Mouse (Mus musculus): Measurements from ENCODE around the gene Cd207. TPM values are rescaled to one million over a fixed set of nuclear protein-coding genes. Genes with fewer than 3 reads are reported as not detected.
"Not testable (repeated sequence)": the region's sequence is repeated elsewhere in the genome, so short reads cannot be mapped to it uniquely, and the experiment has no call there.

Cd207 gene
- polyA plus RNA-seq, 1 experiment from 2014 or later, result not detected

GRCm38 (mm10) chr6:83692962-83693361 is 15.3 kb upstream of the Cd207 start:
- peaks cover 93% of the 10 kb centered on the region for H3K27me3 ChIP-seq
- WGBS, result 3% methylated on average over 12 of the region's 12 CpGs
- no peak for ATAC-seq (ENCODE audit: insufficient number of reproducible peaks, low FRiP score, low TSS enrichment, low read depth)

GRCm38 (mm10) chr6:83690936-83691335 is 13.3 kb upstream of the Cd207 start:
- Histone ChIP-seq H3K27me3 (peaks cover 81% of the 10 kb centered on the region), H3K27ac (no peak overlapping the region), H3K4me3 (no peak overlapping the region), H3K36me3 (no peaks in the 10 kb centered on the region), H3K4me2 (no peak overlapping the region), H3K9me3 (no peaks in the 10 kb centered on the region), H3K9ac (no peak overlapping the region), H3K4me1 (0 out of 2 replicates have a peak, but pooled peaks cover 7% of the 10 kb centered on the region)
- 64% methylated on average over 2 of the region's 2 CpGs for WGBS
- no peak for ATAC-seq (ENCODE audit: insufficient number of reproducible peaks, low FRiP score, low TSS enrichment, low read depth)

More at GRCm38 (mm10) chr6:83692962-83693361, 15.3 kb upstream of the Cd207 start:
- no peak overlapping the region for H3K27ac ChIP-seq
- no peaks in the 10 kb centered on the region for H3K36me3 ChIP-seq
- no peak overlapping the region for H3K4me2 ChIP-seq
- H3K9ac ChIP-seq, result no peak overlapping the region
- H3K9me3 ChIP-seq, result no peaks in the 10 kb centered on the region
- H3K4me3 ChIP-seq, result no peak overlapping the region
- 0 out of 2 replicates have a peak, but pooled peaks cover 7% of the 10 kb centered on the region for H3K4me1 ChIP-seq

DNA sequence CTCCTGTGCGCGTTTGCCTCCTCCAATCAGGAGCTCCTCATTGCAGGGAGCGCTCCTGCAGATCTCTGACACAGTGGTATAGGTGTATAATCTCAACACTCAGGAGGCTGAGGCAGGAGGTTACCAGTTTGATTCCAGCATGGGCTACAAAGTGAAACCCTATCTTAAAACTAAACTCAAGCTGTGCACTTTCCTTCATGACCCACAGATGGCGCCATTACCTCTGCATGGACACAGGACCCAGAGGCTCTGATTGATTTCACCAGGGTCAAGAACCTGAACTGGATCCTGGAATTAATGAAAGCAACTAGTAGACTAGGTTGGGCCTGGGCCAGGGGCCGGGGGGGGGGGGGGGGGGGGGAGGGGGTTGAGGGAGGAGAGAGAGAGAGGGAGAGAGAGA is 12.6 kb upstream of the Cd207 start:
- ATAC-seq (ENCODE audit: insufficient number of reproducible peaks, low FRiP score, low TSS enrichment, low read depth), result no peak
- no peaks in the 10 kb centered on the region for H3K36me3 ChIP-seq
- H3K27ac ChIP-seq, result no peak overlapping the region
- peaks cover 80% of the 10 kb centered on the region for H3K27me3 ChIP-seq
- no peak overlapping the region for H3K9ac ChIP-seq
- H3K4me2 ChIP-seq, result no peak overlapping the region
- 23% methylated on average over 4 of the region's 5 CpGs for WGBS
- no peak overlapping the region for H3K4me3 ChIP-seq
- H3K4me1 ChIP-seq, result 0 out of 2 replicates have a peak, but pooled peaks cover 7% of the 10 kb centered on the region
- H3K9me3 ChIP-seq, result no peaks in the 10 kb centered on the region

DNA sequence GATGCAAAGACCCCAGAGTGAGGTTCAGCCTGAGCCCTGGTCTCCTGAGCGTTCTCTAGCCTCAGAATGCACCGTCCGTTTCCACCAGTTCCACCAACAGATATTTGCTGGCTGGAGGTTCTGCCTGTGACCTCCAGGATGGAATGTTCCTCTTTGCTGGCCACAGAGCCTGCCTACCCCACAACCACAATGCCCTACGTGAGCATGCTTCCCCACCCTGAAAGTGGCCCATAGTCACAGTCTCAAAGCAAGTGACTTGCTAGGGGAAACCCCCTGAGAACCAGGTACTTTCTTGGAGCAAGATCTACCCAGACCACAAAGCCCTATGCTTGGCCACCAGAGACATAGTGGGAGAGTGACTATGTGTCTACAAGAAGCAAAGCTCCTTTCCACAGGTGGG is 11.7 kb upstream of the Cd207 start:
- peaks cover 76% of the 10 kb centered on the region for H3K27me3 ChIP-seq
- ATAC-seq (ENCODE audit: insufficient number of reproducible peaks, low FRiP score, low TSS enrichment, low read depth), result no peak
- H3K4me1 ChIP-seq, result 0 out of 2 replicates have a peak, but pooled peaks cover 7% of the 10 kb centered on the region
- H3K4me2 ChIP-seq, result no peak overlapping the region
- H3K9me3 ChIP-seq, result no peaks in the 10 kb centered on the region
- no peaks in the 10 kb centered on the region for H3K36me3 ChIP-seq
- WGBS, result 76% methylated on average over 4 of the region's 4 CpGs
- no peak overlapping the region for H3K4me3 ChIP-seq
- no peak overlapping the region for H3K9ac ChIP-seq
- H3K27ac ChIP-seq, result no peak overlapping the region

- H3K36me3 ChIP-seq, result no peaks in the 10 kb centered on the region
- H3K4me1 ChIP-seq, result no peaks in the 10 kb centered on the region
- no peak overlapping the region for H3K27ac ChIP-seq
- no peak overlapping the region for H3K9ac ChIP-seq
- WGBS, result 5% methylated on average over 4 of the region's 4 CpGs
- no peaks in the 10 kb centered on the region for H3K27me3 ChIP-seq
- no peak for ATAC-seq (ENCODE audit: insufficient number of reproducible peaks, low FRiP score, low TSS enrichment, low read depth)
- H3K4me3 ChIP-seq, result no peak overlapping the region
- H3K4me2 ChIP-seq, result no peak overlapping the region
- no peaks in the 10 kb centered on the region for H3K9me3 ChIP-seq
Measured at GRCm38 (mm10) chr6:83673395-83673794, 4.3 kb downstream of the Cd207 start.

DNA sequence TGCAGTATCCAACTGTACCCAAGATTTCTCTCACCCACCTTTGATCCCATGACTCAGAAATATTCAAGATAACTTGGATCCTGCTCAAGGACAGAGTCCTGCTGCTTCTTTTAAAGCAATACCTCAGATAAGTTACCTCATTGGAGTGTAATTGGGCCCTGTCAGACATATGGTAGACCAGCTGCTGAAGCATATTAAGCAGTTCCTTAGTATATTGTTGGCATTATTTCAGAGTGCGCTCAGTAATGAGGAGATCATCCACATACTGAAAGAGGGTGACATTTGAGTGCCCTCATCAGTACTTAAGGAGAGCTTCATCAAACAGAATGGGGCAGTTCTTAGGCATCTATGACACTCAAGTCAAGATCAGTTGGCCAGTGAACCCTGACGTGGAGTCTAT is 12.6 kb downstream of the Cd207 start:
- H3K4me2 ChIP-seq, result no peak overlapping the region
- H3K4me3 ChIP-seq, result no peak overlapping the region
- no peak overlapping the region for H3K27ac ChIP-seq
- no peak overlapping the region for H3K9ac ChIP-seq
- no peaks in the 10 kb centered on the region for H3K9me3 ChIP-seq
- H3K4me1 ChIP-seq, result no peaks in the 10 kb centered on the region
- no peak for ATAC-seq (ENCODE audit: insufficient number of reproducible peaks, low FRiP score, low TSS enrichment, low read depth)
- 84% methylated on average over 2 of the region's 2 CpGs for WGBS
- no peaks in the 10 kb centered on the region for H3K27me3 ChIP-seq
- no peaks in the 10 kb centered on the region for H3K36me3 ChIP-seq

GRCm38 (mm10) chr6:83660821-83661220 is 16.8 kb downstream of the Cd207 start:
- ATAC-seq (ENCODE audit: insufficient number of reproducible peaks, low FRiP score, low TSS enrichment, low read depth), result no peak
- no peak overlapping the region for H3K27ac ChIP-seq
- WGBS, result 73% methylated on average over 4 of the region's 4 CpGs
- H3K27me3 ChIP-seq, result no peaks in the 10 kb centered on the region
- no peaks in the 10 kb centered on the region for H3K9me3 ChIP-seq
- no peak overlapping the region for H3K4me3 ChIP-seq
- H3K4me2 ChIP-seq, result no peak overlapping the region
- H3K9ac ChIP-seq, result no peak overlapping the region
- H3K4me1 ChIP-seq, result no peaks in the 10 kb centered on the region
- H3K36me3 ChIP-seq, result no peaks in the 10 kb centered on the region

DNA sequence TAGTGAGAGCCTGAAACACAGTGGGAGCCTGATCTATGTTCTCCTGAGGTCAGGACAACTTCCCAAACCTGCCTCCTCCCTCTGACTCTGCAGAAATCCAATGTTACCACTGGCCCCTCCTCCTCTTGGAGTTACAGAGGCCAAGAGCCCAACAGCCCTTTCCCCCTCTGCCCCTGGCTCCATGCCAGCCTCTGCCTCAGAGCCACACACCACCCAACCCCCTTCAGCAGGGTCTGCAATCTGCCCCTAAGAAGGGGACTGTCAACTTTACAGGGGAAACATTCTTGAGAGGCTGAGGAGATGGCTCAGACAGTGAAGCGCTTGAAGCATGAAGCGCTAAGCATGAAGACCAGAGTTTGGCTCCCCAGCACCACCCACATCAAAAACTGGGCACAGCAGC is 21.6 kb downstream of the Cd207 start, which contains the start of gene Clec4f:
Gene Clec4f (minus strand): TSS at position 101 of the 400 bp plus-strand sequence.
- Histone ChIP-seq H3K4me1 (no peaks in the 10 kb centered on the region), H3K4me3 (no peak within 1 kb of the TSS), H3K9ac (no peak within 1 kb of the TSS), H3K27me3 (no peaks in the 10 kb centered on the region), H3K36me3 (no peaks in the 10 kb centered on the region), H3K9me3 (no peaks in the 10 kb centered on the region), H3K4me2 (no peak within 1 kb of the TSS), H3K27ac (no peak within 1 kb of the TSS)
- ATAC-seq (ENCODE audit: insufficient number of reproducible peaks, low FRiP score, low TSS enrichment, low read depth), result no peak
- 97% methylated on average over 2 of the region's 2 CpGs for WGBS

- 82% methylated on average over 10 of the region's 10 CpGs for WGBS
- Histone ChIP-seq H3K4me1 (no peaks in the 10 kb centered on the region), H3K4me2 (no peak overlapping the region), H3K27ac (no peak overlapping the region), H3K36me3 (no peaks in the 10 kb centered on the region), H3K9ac (no peak overlapping the region), H3K9me3 (no peaks in the 10 kb centered on the region), H3K4me3 (no peak overlapping the region), H3K27me3 (0 out of 2 replicates have a peak, but pooled peaks cover 2% of the 10 kb centered on the region)
- ATAC-seq (ENCODE audit: insufficient number of reproducible peaks, low FRiP score, low TSS enrichment, low read depth), result no peak
Measured at GRCm38 (mm10) chr6:83646715-83647114, 30.9 kb downstream of the Cd207 start.

DNA sequence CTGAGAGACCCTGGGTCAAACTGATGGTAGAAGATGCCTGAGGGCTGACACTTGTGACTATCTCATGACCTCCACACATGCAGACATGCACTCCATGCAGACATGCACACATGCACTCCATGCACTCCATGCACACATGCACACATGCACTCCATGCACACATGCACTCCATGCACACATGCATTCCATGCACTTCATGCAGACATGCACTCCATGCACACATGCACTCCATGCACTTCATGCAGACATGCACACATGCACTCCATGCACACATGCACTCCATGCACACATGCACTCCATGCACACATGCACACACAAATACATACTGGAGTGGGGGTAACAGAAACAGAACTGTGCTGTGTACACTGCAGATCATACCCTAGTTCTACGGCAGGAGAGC is 42.3 kb downstream of the Cd207 start:
- Histone ChIP-seq H3K9me3 (no peaks in the 10 kb centered on the region), H3K4me1 (no peaks in the 10 kb centered on the region), H3K27ac (no peak overlapping the region), H3K9ac (no peak overlapping the region), H3K4me2 (no peak overlapping the region), H3K4me3 (no peak overlapping the region), H3K27me3 (peaks cover 5% of the 10 kb centered on the region; the same call in 1 of the 2 replicates), H3K36me3 (no peaks in the 10 kb centered on the region)
- WGBS, result 77% methylated on average over 1 of the region's 1 CpGs
- no peak for ATAC-seq (ENCODE audit: insufficient number of reproducible peaks, low FRiP score, low TSS enrichment, low read depth)

DNA sequence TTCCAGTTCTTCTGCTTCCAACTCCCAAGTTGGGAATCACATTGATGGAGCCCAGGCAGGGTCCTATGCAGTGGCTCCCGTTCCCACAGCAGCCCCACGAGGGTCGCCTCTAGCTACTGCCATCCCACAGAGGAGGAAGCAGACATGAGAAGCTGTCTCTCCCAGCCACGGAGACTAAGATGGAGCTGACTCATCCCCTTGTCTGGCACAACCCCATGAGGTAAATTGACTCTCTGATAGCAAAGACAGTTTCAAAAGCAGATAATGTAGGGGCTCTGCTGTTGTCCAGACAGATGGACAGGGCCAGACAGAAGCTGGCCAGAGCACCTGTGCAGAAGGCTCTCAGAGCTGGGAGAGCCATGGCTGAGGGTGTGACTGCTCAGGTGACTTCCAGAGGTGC is 43.0 kb downstream of the Cd207 start:
- not testable (repeated sequence) for H3K4me2 ChIP-seq; H3K4me3 ChIP-seq; H3K27ac ChIP-seq; ATAC-seq (ENCODE audit: insufficient number of reproducible peaks, low FRiP score, low TSS enrichment, low read depth); H3K36me3 ChIP-seq; H3K27me3 ChIP-seq; H3K4me1 ChIP-seq; H3K9ac ChIP-seq; H3K9me3 ChIP-seq
- 55% methylated on average over 4 of the region's 4 CpGs for WGBS

- not testable (repeated sequence) for H3K4me3 ChIP-seq; H3K4me2 ChIP-seq; H3K9me3 ChIP-seq; H3K4me1 ChIP-seq; ATAC-seq (ENCODE audit: insufficient number of reproducible peaks, low FRiP score, low TSS enrichment, low read depth); H3K27ac ChIP-seq; H3K27me3 ChIP-seq; H3K9ac ChIP-seq; H3K36me3 ChIP-seq
- 36% methylated on average over 5 of the region's 5 CpGs for WGBS
Measured at GRCm38 (mm10) chr6:83634106-83634505, 43.6 kb downstream of the Cd207 start.

DNA sequence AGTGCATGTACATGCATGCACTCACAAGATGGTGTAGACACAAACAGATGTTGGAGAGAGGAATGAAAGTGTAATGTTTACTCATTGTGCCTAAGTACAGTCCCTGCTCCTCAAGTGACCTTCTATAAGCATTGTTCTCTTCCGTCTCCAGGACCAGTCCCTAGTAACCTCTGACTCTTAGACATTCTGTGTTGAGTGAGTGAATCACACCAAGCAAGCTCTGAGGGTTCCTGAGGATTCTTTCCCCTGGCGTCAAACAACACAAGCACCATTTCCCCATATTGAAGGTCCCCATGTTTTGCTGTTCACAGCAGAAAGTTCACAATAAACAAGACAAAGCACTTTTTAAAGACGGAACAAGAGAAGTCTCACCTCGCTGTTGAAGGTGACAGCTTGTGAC is 45.8 kb downstream of the Cd207 start:
- Histone ChIP-seq H3K4me2 (no peak overlapping the region), H3K9me3 (no peaks in the 10 kb centered on the region)
- 76% methylated on average over 4 of the region's 4 CpGs for WGBS

More for the DNA sequence above, 45.8 kb downstream of the Cd207 start:
- Histone ChIP-seq H3K27me3 (peaks cover 5% of the 10 kb centered on the region; the same call in 1 of the 2 replicates), H3K4me1 (no peaks in the 10 kb centered on the region), H3K4me3 (no peak overlapping the region), H3K36me3 (no peaks in the 10 kb centered on the region), H3K9ac (no peak overlapping the region), H3K27ac (no peak overlapping the region)
- ATAC-seq (ENCODE audit: insufficient number of reproducible peaks, low FRiP score, low TSS enrichment, low read depth), result no peak

Measured in limb, embryonic 15.5 days (tissue).